Mouse (Mus musculus) T-helper 17 cell (primary cell): Measurements from ENCODE around the gene Plekhg1.

Experiments
- in situ Hi-C, 2 experiments: fragments of 300-600 bp; cut with MboI, MseI; formaldehyde crosslinking; loops; 1 replicate in 1 of 2; 2 replicates in 1 of 2; pipeline ENCODE4 v1.15.1; 2025; ENCODE audit warnings: high pct_unique_total_duplicates in 2 of 2

The Plekhg1 gene

DNA sequence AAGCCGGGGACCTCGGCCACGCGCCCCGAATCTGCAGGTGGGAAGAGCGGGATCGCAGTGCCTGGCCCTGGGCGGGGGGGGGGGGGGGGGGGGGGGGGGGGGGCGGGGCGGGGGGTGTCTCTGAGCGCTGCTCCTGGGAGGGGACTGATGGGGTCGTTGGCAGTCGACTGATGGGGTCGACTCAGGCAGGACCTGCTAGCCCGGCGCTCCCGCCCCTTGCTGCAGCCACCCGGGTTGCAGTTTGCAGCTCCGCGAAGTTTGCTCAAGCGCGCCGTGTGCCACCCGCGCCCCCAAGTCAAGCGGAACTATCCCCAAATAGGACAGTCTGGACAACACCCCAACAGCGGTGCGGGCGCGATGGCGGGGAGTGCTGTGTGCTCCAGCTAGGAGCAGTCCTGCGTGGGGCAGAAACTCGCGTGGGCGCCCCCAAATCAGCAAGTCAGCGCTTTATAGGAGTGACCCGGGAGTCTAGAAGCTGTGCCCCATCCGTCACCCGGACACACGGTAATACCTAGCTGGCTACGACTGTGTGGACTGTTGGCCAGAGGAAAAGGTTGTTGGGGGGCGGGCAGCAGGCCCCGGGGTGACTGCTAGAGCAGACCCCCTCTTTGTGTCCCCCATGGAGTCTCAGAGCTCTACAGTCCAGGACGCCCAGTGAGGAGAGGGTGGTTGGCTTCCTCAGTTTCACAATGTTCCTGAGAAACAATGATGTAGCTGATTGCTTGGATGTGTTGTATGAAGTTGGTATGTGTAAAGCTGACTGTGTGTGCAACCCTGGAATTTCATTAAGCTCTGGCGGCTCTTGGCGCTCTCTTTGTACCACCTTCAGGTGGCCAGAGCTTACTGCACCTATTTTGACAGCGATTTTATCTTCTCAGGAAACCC lies 582 bp downstream of the Plekhg1 start:
- in situ Hi-C loops, result no loop called here

DNA sequence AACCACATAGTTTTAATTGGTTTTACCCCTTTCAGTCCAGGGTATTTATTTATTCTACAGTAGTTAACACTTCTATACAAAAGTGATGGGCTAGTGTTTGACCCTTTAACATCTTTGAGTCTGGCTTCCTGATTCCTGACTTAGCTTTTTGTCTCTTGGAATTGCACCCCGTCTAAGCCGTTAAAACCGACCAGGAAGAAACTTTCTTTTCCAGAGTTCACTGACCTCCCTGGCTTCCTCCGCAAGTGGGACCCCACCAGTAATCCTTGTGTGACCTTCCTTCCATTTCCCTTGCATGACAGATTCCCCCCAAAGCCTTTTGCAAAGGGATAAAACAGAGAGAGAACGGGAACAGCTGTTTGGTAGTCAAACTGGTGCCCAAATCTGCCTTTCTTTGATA lies 1.6 kb downstream of the Plekhg1 start:
- in situ Hi-C loops, result no loop called here

DNA sequence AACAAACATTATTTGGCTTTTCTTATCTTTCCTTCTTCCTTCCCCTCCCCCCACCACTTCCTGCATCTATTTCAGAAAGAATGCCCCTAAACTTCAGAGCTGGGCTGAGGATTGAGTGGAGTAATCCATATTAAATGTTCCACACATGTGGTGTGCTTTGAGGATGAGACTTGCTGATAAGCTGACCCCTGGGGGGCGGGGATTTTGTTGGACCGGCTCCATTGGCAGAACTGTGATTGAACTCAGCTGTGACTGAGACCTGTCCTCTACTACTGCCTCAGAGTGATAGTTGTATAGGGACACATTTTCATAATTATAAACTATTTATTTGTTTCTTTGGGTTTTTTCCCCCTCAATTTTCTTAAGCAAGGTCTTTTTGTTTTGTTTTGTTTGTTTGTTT lies 2.9 kb downstream of the Plekhg1 start:
- in situ Hi-C loops, result no loop called here

DNA sequence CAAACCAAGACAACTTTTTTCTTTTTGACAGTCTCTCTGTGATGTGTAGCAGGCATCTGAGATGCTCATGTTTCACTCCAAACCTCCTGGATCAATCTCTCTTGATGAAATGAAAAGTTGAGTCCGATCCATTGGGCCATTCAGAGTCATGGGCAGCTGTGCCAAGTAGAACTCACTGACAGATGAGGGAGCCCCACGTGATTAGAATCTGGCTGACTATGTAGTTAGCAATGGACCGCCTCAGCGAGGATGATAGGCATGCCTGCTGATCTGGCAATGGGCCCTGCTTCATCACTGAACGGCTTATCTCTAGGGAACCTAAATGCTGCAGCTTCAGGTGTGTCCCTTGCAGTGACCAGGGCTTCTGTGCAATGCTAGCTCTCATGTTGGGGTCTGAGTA lies 3.7 kb downstream of the Plekhg1 start:
- in situ Hi-C loops, result no loop called here

DNA sequence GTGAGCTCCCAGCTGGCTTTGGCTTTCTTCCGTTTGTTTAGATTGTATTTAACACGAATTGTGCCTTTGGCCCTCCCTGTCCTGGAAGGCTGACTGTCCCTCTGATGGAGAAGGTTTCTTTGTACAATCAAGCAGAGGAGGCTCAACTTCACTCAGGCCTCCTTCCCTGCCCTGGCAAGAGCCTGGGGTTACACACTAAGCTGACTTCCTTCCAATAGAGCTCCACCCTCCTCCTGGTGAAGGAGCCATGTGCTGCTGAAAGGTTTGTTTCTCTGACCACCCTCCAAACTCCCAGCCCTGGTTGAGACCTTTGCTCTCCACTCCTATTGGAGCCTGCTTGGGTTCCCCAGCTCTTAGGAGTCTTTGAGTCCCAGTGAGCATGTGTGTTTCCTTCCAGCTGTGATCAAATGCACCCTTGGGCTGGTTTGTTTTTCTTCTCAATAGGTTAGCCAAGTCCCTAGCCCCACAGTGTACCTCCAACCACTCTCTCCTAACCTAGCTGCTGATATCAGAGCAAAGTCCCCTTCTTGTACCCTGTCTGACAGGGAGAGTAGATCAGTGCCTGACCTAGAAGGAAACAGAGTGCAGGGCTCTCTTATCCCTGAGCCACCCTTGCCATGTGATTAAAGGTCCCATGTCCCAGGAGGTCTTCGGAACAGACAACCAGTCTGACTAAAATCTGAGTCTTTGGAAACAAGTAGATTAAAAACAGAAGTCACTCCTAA lies 6.8 kb downstream of the Plekhg1 start:
- in situ Hi-C loops, result no loop called here

DNA sequence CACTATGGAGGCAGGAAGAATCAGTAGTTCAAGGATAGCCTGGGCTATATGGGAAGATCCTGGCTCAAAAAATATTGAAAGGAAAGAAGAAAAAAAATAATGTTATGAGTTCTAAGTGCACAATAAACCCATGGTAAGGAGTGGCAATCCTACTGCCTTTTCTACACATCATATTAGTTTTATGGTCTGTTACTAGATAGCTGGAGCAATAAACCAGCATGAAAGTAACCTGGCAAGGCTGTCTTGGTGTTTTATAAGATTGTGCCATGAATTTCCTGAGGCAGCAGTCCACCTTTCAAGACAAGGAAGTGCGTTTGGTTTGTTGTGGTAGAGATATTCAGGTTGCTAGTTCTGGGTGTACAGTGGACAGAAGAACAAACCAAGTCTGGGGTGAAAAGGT lies 9.4 kb downstream of the Plekhg1 start:
- in situ Hi-C loops, result no loop called here

DNA sequence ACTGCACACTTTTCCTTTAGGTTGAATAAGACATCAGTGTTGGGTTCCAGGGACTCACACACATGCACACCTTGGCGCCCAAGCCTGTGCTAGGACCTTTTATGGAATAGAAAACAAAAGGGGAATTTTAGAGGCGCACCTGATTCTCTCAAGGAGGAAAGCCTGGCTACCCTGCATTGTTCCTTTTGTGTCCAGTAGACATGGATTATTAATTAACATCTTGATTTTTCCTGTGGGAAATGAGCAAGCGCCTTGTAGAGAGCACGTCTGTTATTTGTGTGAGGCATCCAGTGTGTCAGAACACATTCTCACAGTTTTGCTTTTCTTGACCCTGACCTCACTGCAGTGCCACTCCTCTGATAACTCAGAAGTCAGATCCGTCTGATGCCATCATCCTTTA lies 21.8 kb downstream of the Plekhg1 start:
- in situ Hi-C loops, result loop anchor here in 1 of 2 experiments (5.0 kb wide), 1 partner anchor 50 kb away; no protein-coding TSS in a partner anchor

DNA sequence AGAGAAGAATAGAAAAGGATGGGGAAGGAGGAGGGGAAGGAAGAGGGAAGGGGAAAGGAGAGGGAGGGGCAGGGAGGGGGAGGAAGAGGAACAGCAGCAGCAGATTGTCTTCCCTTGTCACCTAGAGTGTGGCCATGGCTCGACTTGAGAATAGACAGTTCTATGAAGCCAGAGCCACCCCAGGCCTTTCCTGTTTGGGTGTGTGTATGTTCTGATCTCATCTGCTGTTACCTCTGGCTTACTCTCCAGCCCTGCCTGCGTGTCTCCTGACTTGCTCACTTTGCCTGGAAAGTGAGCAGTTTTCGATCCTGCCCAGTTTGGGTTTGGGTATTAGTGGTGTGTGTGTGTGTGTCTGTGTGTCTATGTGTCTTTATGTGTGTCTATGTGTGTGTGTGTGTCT lies 23.0 kb downstream of the Plekhg1 start:
- in situ Hi-C loops, result loop anchor here in 1 of 2 experiments (5.0 kb wide), 1 partner anchor 49 kb away; no protein-coding TSS in a partner anchor

DNA sequence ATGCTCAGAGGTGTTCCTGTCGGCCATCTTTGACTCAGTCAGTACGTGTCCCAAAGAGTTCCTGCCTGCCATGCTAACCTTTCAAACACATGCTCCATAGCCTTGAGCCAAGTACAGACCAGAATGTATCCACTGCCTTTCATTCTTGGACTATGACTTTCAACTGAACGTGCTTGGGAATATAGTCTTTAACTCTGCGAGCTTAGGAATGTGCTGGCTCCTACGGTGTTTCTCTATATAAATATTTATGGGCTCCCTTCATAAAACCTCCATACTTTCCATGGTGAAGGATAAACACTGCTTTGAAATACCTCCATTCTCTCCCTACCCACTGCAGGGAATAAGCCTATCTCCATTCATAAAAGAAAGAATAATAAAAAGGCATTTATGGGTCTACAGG lies 29.0 kb downstream of the Plekhg1 start:
- in situ Hi-C loops, result no loop called here

DNA sequence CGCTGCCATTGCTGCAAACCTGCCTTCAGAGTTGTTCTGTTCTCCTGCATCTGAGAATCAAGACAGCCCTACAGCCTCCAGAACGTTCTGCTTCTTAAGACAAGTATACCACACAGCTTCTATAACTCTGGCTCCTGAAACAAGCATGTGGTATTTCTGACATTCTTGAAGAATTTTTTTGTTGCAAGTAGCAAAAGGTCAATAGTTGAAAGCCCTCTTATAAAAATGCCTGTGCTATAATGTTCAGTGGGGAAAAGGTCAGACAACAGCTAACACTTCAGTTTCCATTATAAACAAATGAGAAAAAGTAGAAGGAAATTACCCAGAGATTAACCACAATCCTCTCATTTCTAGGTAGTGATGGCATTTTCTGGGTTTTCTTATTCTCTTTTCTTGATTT lies 34.2 kb downstream of the Plekhg1 start:
- in situ Hi-C loops, result loop anchor here in 1 of 2 experiments (10.0 kb wide), 1 partner anchor 920 kb away; no protein-coding TSS in a partner anchor

DNA sequence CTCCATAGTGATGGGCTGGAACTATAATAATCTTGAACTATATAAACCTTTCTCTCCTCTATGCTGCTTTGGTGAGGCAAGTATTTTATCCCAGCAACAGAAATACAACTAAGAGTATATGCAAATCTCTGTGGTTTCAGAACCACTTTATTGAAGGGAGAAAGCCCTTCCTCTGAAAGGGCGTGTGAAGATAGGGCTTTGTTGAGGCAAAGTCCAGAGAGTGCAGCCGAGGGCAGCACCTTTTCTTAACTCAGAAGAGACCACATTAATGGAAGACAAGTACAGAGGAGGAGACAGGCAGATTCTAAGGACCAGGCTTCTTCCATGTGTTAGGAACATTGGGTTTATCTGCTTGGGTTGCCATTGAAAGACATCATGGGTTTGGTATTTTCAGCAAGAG lies 36.6 kb downstream of the Plekhg1 start:
- in situ Hi-C loops, result loop anchor here in 1 of 2 experiments (10.0 kb wide), 1 partner anchor 918 kb away; no protein-coding TSS in a partner anchor

DNA sequence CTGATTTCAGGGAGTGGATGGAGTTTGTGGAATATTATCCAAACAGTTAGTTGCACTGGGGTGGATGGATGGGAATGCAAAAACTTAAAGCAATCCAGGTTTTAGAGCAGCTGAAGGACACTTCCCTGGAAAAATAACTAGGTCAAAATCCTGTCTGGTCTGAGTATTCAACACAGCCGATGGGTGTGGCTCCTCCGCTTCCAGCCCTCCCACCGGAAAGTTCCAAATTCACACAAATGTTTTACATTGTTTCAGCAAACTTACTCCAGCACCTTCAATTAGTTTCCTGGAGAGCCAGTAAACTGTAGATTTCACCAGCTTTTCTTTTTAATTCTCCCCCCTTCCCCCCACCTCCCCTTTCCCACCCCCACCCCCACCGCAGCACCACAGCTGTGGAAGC lies 45.2 kb downstream of the Plekhg1 start:
- in situ Hi-C loops, result no loop called here

DNA sequence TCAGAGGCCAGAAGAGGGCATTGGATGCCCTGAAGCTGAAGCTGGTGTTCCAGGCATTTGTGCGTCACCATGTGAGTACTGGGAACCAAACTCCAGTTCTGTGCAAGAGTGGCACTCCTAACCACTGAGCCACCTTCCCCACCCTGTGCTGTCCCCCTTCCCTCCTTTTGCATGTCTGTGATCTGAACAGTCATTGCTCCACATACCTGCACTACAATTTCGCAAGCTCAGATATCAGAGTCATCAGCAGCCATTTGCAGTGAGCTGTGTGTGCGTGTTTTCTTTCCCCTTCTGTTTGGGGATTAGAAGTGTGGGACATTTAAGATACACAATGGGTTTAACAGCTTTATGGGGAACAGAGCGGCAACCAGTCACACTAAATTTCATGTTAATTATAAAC lies 46.4 kb downstream of the Plekhg1 start:
- in situ Hi-C loops, result no loop called here

DNA sequence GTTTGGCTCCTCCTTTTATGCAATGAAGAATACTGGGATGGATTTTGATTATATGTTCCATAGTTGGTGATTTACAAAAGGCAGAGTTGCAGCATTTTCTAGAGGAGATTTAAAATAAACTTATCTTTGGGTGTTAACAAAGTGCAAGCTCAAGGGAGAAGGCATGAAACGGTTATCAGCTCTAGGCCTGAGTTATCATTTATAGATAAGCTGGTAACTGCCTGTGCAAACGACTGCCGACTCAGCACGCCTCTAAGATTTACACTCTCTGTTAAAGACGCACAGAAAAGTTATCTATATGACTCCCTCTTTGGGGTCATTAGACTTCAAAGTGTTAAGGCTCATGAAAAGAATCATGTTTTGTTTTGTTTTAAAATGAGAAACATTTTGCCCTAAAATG lies 46.8 kb downstream of the Plekhg1 start:
- in situ Hi-C loops, result no loop called here

DNA sequence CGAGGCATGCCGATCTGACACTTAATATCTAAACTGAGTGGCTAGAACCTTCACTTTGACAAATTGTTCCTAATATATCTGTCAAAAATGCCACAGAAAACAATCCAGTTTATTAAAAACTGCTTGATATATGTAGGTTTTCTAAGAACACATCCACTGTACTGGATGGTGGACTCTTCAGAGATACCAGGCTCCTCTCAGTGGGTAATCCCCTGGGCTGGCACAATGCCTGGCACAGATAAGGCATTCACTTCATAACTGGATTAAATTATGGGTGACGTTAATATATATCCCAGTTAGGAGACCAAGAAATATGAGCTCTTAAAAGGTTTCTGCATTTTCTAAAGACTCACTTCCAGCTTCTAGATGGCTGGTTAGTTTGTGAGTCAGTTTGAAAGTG lies 53.7 kb downstream of the Plekhg1 start:
- in situ Hi-C loops, result no loop called here

DNA sequence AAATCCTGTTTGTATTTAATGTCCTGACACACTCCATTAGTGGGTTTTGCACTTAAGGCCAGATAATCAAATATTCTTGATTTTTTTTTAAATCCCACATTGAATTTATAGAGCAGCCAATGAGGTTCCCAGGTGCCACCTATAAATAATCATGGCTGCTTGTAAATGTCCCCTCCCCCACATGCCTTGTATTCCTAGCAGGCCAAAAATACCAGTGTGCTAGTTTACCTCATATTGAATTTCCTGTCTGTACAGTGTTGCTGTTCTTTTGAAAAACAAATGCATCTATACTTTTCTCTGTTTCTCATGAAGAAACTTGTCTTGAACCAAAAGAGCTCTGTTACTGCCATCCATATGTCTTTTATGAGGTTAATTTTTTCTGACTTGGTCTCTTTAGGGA lies 59.3 kb downstream of the Plekhg1 start:
- in situ Hi-C loops, result no loop called here

DNA sequence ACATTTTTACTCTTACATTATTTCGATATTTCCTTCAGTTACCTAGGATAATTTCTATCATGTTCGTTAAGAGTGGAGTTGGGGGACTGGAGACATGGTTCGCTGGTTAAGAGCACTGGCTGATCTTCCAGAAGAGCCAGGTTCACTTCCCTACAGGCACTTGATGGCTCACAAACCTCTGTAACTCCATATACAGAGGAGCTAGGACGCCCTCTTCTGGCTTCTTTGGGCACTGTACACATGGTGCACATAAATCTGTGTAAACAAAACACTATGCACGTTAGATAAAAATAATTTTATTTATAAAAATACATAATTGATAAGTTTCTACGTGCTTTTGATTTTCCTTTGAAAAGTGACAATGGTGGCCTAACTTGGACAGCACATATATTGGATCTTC lies 61.1 kb downstream of the Plekhg1 start:
- in situ Hi-C loops, result no loop called here

DNA sequence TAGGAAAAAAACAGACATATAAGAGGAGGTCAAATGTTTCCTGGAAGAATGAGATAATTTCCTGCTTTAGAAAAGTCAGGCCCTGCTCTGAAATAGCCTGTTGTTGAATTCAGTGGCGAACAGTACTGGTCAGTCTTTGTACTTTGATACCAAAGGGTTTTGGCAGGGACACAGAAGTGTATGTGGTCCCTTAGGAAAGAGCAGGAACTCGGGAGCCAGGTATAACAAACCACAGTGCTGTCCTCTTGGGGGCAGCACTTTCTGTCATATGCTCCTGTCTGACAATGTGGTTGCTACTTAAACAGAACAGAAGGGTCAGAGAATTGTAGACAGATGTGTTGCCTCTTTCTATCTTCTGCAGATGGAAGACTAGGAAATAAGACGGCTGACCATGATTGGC lies 65.2 kb downstream of the Plekhg1 start:
- in situ Hi-C loops, result no loop called here

DNA sequence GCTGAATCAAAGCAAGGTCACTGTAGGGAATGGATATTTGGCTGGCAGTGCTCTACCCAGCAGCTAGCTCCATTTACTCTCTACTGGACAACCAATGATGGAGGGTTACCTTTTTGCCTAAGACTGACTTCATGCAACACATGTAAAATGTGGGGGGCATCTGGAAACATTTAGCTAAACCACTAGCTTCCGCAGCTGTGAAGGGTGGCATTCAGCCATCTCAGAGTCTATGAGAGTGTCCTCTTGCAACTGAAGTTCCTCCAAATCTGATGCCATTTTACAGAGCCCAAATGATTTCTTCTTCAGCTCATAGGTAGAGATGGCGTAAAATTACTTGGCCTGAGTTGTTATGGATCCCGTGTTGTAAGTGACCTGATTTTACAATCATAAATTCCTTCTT lies 67.8 kb downstream of the Plekhg1 start:
- in situ Hi-C loops, result no loop called here

DNA sequence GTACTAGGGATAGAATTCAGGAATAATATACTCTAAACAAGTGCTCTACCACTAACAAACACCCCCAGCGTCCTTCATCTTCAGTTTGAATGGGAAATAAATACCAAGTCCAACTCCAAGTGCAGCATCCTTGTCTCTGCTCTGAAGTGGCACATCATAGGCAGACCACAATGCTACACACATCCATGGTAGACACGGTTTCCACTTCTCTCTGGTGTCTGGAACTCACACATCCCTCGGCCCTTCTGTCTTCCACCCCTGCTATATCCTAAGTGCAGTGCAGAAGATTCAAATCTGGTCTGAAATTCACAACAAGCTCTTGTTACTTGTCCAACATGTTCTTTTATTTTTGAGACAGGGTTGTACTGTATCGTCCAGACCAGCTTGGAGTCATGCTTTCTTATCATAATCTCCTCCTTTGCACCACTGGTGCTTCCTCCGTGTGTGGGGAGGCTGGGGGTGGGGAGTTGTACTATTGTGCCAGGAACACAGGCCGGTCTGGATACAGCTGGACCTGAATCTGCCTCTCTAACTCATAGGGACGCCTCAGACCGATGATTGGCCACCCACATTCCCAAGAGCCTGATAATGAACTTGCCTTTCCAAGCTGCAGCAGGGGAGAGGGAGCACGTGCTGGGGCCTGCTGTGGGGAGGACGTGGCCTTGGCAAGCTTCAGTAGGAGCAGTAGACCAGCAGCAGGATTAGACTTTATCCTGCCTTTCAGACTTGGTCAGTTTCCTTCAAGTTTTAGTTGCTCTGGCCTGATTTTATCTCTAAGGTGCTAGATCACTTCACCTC lies 70.5 kb downstream of the Plekhg1 start:
- in situ Hi-C loops, result loop anchor here in 1 of 2 experiments (5.0 kb wide), 1 partner anchor 48 kb away; no protein-coding TSS in a partner anchor

DNA sequence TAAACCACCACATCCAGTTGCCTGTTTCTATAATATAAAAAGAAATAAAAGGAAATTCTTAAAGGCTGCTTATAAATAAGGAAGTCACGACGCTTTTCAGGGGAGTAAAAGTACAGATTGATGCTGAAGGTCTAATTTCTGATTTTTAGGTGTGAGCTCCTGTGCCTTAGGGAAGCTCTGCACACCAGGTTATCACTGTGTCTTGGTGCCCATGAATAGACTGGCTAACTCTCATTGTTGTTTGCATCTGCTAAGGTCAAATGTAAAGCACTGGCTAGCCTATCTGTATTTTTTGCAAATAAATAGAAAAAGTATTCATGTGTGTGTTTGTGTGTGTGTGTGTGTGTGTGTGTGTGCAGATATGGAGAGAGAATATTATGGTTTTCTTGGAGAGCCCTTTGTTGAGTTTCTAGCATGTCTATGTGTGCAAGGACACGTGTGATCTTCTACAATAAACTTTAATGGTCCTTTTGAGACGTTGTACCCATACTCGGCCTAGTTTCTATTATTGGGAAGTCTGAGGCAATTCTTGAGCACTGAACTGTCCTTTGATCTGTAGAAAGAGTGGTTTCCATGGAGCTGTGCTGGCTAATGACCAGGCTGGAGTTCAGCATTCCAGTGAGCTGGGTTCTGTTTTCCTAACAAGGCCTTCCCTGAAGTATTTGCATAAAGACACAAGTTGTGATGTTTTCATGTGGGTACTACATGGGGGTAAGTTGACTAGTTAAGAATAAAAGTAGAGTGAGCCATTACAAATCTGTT lies 79.0 kb downstream of the Plekhg1 start:
- in situ Hi-C loops, result no loop called here
